Mouse (Mus musculus): ENCODE results near the gene Atp2b2. TPM values are rescaled to one million over a fixed set of nuclear protein-coding genes. Genes with fewer than 3 reads are reported as not detected.

The Atp2b2 gene
- polyA plus RNA-seq, 1 experiment, result 105 TPM

DNA sequence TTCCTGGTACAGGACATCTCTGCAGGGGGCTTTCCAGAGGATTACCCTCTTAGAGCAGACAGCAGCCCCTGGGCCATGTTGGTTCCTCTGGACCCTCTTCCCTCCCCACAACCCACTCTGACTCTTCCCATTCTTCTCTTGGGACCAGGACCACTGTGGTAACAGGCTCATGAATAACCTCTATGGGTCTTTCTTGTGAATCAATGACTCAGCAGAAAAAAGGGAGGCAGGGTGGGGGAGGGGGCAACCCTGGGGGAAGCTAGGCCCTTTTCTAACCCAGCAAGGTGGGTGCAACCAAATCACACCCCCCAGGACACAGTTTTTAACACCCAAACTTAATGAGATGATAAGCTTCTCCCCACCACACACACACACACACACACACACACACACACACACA, 20.3 kb upstream of the Atp2b2 start:
- H3K4me3 ChIP-seq (ENCODE audit: insufficient read depth, low read depth, low read length), result no peak overlapping the region
- H3K4me1 ChIP-seq (ENCODE audit: control insufficient read depth, insufficient read depth, low read length), result peaks cover 17% of the 10 kb centered on the region
- TF ChIP-seq CTCF (IDR thresholded peaks at IDR 0.05; ENCODE audit: insufficient read depth, low read depth, low read length), result no peak
- no peak for TF ChIP-seq POLR2A (IDR thresholded peaks at IDR 0.05; ENCODE audit: insufficient read depth, low read depth, low read length)
- H3K27ac ChIP-seq (ENCODE audit: insufficient read depth, low read depth, low read length), result no peak overlapping the region

DNA sequence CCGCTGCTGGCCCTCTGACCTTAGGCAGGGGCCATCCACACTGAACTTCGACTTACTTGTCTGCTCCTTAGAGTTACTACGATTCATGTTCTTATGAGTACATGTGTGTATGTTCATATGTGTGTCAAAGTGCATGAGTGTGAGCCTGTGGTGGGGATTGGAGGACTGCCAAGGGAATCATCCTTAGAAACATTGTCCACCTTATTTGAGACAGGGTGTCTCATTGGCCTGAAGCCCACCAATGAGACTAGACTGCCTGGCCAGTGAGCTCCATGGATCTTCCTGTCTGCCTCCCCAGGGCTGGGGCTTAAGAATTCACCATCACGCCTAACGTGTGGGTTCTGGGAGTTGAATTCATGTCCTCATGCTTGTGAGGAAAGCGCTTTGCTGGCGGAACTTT, 16.8 kb upstream of the Atp2b2 start:
- no peak overlapping the region for H3K27ac ChIP-seq (ENCODE audit: insufficient read depth, low read depth, low read length)
- 88% methylated on average over 7 of the region's 7 CpGs for WGBS
- peaks cover 20% of the 10 kb centered on the region for H3K4me1 ChIP-seq (ENCODE audit: control insufficient read depth, insufficient read depth, low read length)

DNA sequence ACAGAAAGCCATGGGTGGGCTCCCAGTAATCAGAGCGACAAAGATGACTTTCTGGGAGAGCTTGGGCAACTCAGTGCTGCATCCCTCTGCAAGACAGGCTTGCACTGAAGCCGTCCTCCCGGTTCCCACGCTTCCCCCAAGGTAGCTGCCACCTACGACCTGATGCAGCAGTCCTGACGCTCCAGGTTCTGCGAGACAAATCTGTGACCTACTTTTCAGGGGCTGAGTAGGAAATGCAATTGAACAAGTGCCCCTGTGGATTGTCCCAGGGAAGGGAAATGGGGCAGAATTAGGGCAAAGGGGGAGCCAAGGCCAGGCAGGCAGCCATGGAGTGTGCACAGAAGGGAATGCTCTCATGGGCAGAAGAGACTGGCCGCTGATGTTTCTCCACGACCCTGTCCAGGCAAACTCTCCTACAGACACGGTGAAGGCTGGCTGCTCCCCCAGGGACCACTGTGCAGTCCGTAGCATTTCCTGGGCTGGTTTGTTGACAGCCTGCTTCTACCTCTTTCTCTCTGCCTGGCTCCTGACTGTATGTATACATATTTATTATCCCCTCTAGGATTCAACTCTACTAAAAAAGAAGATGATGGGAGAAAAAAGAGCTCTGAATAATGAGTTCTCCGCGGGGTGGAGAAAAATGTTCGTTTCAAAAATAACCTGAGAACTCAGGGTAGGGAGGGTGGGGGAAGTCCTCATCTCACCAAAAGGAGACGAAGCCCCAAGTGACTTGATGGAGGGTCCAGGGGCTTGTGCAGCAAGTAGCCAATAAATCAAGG, 15.8 kb upstream of the Atp2b2 start:
- Histone ChIP-seq H3K4me3 (ENCODE audit: insufficient read depth, low read depth, low read length) (no peak overlapping the region), H3K27ac (ENCODE audit: insufficient read depth, low read depth, low read length) (no peak overlapping the region), H3K4me1 (ENCODE audit: control insufficient read depth, insufficient read depth, low read length) (peaks cover 20% of the 10 kb centered on the region)
- no peak for TF ChIP-seq CTCF (IDR thresholded peaks at IDR 0.05; ENCODE audit: insufficient read depth, low read depth, low read length)
- TF ChIP-seq POLR2A (IDR thresholded peaks at IDR 0.05; ENCODE audit: insufficient read depth, low read depth, low read length), result no peak
- 33% methylated on average over 15 of the region's 15 CpGs for WGBS

More for the DNA sequence above, 16.8 kb upstream of the Atp2b2 start:
- no peak overlapping the region for H3K4me3 ChIP-seq (ENCODE audit: insufficient read depth, low read depth, low read length)
- TF ChIP-seq POLR2A (IDR thresholded peaks at IDR 0.05; ENCODE audit: insufficient read depth, low read depth, low read length) (no peak), CTCF (IDR thresholded peaks at IDR 0.05; ENCODE audit: insufficient read depth, low read depth, low read length) (no peak)

DNA sequence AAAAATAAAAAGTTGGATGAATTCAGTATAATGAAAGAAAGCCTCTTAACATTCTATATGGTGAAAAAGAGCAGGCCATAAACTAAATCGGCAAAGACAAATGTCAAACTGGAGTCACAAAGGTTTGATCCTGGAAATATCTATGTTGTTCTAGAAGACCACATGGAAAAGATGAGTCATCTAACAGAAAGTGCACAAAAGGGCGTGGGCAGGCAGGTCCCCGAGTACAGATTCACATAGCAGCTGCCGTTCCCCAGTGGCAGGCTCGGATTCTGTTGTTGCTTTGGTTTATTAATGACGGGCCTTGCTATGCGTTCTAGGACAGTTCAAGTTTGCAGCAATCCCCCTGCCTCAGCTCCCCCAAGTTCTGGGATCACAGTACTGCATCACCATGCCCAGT, 12.9 kb upstream of the Atp2b2 start:
- Histone ChIP-seq H3K4me3 (ENCODE audit: insufficient read depth, low read depth, low read length) (no peak overlapping the region), H3K4me1 (ENCODE audit: control insufficient read depth, insufficient read depth, low read length) (peaks cover 15% of the 10 kb centered on the region), H3K27ac (ENCODE audit: insufficient read depth, low read depth, low read length) (no peak overlapping the region)
- 58% methylated on average over 7 of the region's 7 CpGs for WGBS
- TF ChIP-seq CTCF (IDR thresholded peaks at IDR 0.05; ENCODE audit: insufficient read depth, low read depth, low read length) (no peak), POLR2A (IDR thresholded peaks at IDR 0.05; ENCODE audit: insufficient read depth, low read depth, low read length) (no peak)

DNA sequence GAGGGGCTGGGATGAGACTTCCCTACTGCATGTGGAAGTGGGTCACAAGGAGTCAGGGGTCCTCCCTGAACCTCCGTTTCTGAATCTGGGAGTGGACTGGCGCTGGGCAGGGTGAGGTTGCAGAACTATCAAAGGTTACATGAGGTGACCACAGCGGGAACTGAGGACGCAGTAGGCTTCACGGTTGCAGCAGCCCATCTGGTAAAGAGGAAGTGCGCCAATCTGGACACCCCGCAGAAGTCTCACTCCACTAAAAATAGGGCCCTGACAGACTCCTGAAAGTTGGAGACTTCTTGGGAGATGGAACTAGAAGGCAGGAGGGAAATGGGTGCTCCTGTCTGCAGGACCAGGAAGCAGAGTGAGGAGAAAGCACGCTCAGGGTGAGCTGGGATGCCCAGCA, 2.5 kb upstream of the Atp2b2 start:
- H3K27ac ChIP-seq (ENCODE audit: insufficient read depth, low read depth, low read length), result no peak overlapping the region
- peaks cover 12% of the 10 kb centered on the region for H3K4me1 ChIP-seq (ENCODE audit: control insufficient read depth, insufficient read depth, low read length)
- no peak overlapping the region for H3K4me3 ChIP-seq (ENCODE audit: insufficient read depth, low read depth, low read length)
- TF ChIP-seq POLR2A (IDR thresholded peaks at IDR 0.05; ENCODE audit: insufficient read depth, low read depth, low read length) (no peak), CTCF (IDR thresholded peaks at IDR 0.05; ENCODE audit: insufficient read depth, low read depth, low read length) (no peak)
- WGBS, result 69% methylated on average over 8 of the region's 8 CpGs

DNA sequence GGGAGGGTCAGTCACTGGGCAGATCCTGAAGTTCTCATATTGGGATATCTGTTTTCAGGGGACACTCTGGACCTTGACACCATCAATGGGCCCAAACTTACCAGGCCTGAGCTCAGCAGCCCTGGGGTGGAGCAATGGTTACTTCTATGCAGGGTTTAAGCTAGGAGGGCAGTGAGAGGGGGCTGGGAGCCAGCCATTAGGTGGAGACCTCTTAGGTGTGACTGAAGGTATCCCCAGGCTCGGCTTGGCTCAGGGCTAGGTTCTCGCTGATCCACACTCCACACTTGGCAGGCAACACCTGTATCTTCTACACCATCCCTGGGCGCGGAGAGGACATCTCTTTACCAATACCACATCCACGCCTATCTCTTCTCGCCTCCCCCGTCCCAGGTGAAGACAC, 423 bp upstream of the Atp2b2 start:
- 93% methylated on average over 7 of the region's 7 CpGs for WGBS
- H3K4me3 ChIP-seq (ENCODE audit: insufficient read depth, low read depth, low read length), result no peak overlapping the region
- peaks cover 24% of the 10 kb centered on the region for H3K4me1 ChIP-seq (ENCODE audit: control insufficient read depth, insufficient read depth, low read length)
- no peak overlapping the region for H3K27ac ChIP-seq (ENCODE audit: insufficient read depth, low read depth, low read length)
- TF ChIP-seq POLR2A (IDR thresholded peaks at IDR 0.05; ENCODE audit: insufficient read depth, low read depth, low read length) (no peak), CTCF (IDR thresholded peaks at IDR 0.05; ENCODE audit: insufficient read depth, low read depth, low read length) (no peak)

DNA sequence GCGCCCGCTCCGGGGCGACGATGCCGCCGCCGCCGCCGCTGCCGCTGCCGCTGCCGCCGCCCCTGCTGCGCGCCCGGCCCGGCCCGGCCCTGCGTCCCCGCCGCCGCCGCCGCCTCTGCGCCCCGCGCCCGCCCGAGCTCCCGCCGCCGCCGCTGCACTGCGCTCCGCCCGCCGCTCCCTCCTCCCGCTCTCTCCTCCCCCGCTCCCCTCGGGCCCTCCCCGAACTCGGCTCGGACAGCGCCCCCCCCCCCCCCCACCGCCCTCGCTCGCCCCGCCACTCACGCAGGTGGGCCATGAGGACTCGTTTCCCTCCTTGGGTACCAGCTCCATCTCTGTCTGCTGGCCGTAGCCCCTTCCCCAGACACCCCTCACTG, 515 bp downstream of the Atp2b2 start:
- H3K4me3 ChIP-seq (ENCODE audit: insufficient read depth, low read depth, low read length), result peak overlapping the region; percentile 76
- 35% methylated on average over 34 of the region's 52 CpGs for WGBS
- H3K4me1 ChIP-seq (ENCODE audit: control insufficient read depth, insufficient read depth, low read length), result peaks cover 27% of the 10 kb centered on the region
- TF ChIP-seq CTCF (IDR thresholded peaks at IDR 0.05; ENCODE audit: insufficient read depth, low read depth, low read length) (no peak), POLR2A (IDR thresholded peaks at IDR 0.05; ENCODE audit: insufficient read depth, low read depth, low read length) (no peak)
- peak overlapping the region; percentile 92 for H3K27ac ChIP-seq (ENCODE audit: insufficient read depth, low read depth, low read length)

DNA sequence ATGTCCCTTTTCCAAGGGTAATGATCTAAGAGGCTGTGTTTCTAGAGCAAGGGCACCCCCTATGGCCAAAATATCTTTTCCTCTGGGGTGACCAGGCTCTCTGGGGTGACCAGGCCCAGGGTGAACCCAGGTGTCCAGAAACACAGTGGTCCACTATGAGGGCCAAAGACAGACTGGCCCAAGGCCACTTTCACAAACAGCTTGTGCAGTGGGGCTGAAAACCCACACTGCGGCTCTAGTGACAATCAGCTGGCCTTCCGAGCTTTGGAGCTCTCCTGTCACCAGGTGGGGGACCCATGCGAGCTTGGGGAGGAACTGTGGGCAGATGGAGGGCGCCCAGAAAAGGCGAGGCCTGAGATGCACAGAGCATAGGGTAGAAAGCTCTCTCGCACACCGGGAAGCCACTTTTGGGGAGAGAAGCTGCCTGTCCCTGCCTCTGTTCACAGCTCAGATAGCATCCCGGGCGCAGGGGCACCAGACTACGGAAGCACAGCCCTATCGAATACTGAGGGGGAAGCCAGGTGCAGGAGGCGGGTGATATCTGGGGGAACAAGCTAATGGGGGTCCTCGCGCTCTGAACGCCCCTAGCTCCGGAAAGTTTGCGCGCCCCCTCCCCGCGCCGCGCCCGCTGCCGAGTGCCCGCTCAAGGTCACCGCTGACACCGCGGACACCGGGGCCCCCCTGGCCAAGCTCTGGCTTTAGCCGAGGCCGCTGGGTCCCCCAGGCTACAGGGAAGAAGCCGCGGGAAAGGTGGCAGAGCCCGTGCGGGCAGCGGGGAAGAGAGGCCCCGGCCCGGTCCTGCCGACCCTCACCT, 1.1 kb downstream of the Atp2b2 start:
- TF ChIP-seq POLR2A (IDR thresholded peaks at IDR 0.05; ENCODE audit: insufficient read depth, low read depth, low read length) (no peak), CTCF (IDR thresholded peaks at IDR 0.05; ENCODE audit: insufficient read depth, low read depth, low read length) (no peak)
- under 1% methylated on average over 39 of the region's 39 CpGs for WGBS
- peak overlapping the region; percentile 92 for H3K27ac ChIP-seq (ENCODE audit: insufficient read depth, low read depth, low read length)
- H3K4me3 ChIP-seq (ENCODE audit: insufficient read depth, low read depth, low read length), result peak overlapping the region; percentile 76
- H3K4me1 ChIP-seq (ENCODE audit: control insufficient read depth, insufficient read depth, low read length), result peaks cover 30% of the 10 kb centered on the region

DNA sequence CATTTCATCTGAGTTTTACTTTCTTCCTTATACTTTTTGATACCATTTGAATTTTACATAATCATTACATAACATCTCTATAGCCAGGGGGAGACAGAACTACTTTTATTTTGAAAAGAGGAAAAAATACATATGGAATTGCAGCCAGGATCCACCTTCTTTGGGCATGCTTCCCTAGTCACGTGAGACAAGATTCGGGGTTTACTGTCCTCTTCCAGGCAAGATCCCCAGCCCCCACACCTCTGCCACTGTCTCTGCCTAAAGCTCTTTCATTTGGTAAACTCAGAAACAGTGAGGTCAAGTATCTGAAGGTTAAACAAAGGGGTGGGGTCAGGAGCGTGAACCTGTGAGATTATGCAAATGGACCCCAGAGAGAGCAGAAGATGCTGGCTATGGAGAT, 6.7 kb downstream of the Atp2b2 start:
- no peak overlapping the region for H3K4me3 ChIP-seq (ENCODE audit: insufficient read depth, low read depth, low read length)
- no peak overlapping the region for H3K27ac ChIP-seq (ENCODE audit: insufficient read depth, low read depth, low read length)
- TF ChIP-seq POLR2A (IDR thresholded peaks at IDR 0.05; ENCODE audit: insufficient read depth, low read depth, low read length) (no peak), CTCF (IDR thresholded peaks at IDR 0.05; ENCODE audit: insufficient read depth, low read depth, low read length) (no peak)
- H3K4me1 ChIP-seq (ENCODE audit: control insufficient read depth, insufficient read depth, low read length), result peaks cover 48% of the 10 kb centered on the region
- 42% methylated on average over 3 of the region's 3 CpGs for WGBS

All from olfactory bulb, adult 2 months (tissue).